Mouse (Mus musculus): ENCODE measurements around the gene Rnf39. TPM values are rescaled to one million over a fixed set of nuclear protein-coding genes. Genes with fewer than 3 reads are reported as not detected.

The Rnf39 gene
- total and polyA plus RNA-seq, 2 experiments from 2014 or later: 0.16 to 8.0 TPM

GRCm38 (mm10) chr17:36912031-36912430 is 30.7 kb upstream of the Rnf39 start:
- Histone ChIP-seq H3K36me3 (replicated peaks; ENCODE audit: control insufficient read depth, insufficient read depth, low read length) (no peaks in the 10 kb centered on the region), H3K9me3 (replicated peaks; ENCODE audit: control insufficient read depth, low read length) (no peaks in the 10 kb centered on the region), H3K27ac (ENCODE audit: low read depth) (no peak overlapping the region), H3K4me1 (ENCODE audit: control insufficient read depth, insufficient read depth) (no peaks in the 10 kb centered on the region), H3K4me2 (ENCODE audit: low read depth, low read length) (no peak overlapping the region), H3K27me3 (ENCODE audit: control insufficient read depth, insufficient read depth, low read length) (peaks cover 26% of the 10 kb centered on the region), H3K4me3 (ENCODE audit: low read depth, low read length) (no peak overlapping the region), H3K9ac (replicated peaks; ENCODE audit: low read depth, low read length) (no peak overlapping the region)
- 55% methylated on average over 2 of the region's 2 CpGs for WGBS
- TF ChIP-seq CTCF (IDR thresholded peaks at IDR 0.05; ENCODE audit: low read depth): no peak
- no peak for TF ChIP-seq EP300 (IDR thresholded peaks at IDR 0.05; ENCODE audit: low read depth)
- DNase-seq (ENCODE audit: low spot score): no peak
- ATAC-seq (ENCODE audit: insufficient read depth, low read depth): no peak

GRCm38 (mm10) chr17:36914108-36914507 is 28.6 kb upstream of the Rnf39 start:
- Histone ChIP-seq H3K4me2 (ENCODE audit: low read depth, low read length) (no peak overlapping the region), H3K4me1 (ENCODE audit: control insufficient read depth, insufficient read depth) (no peaks in the 10 kb centered on the region), H3K4me3 (ENCODE audit: low read depth, low read length) (no peak overlapping the region), H3K27me3 (ENCODE audit: control insufficient read depth, insufficient read depth, low read length) (peaks cover 26% of the 10 kb centered on the region), H3K36me3 (replicated peaks; ENCODE audit: control insufficient read depth, insufficient read depth, low read length) (no peaks in the 10 kb centered on the region), H3K9ac (replicated peaks; ENCODE audit: low read depth, low read length) (no peak overlapping the region), H3K27ac (ENCODE audit: low read depth) (no peak overlapping the region), H3K9me3 (replicated peaks; ENCODE audit: control insufficient read depth, low read length) (no peaks in the 10 kb centered on the region)
- peak; percentile 74 for TF ChIP-seq CTCF (IDR thresholded peaks at IDR 0.05; ENCODE audit: low read depth)
- TF ChIP-seq EP300 (IDR thresholded peaks at IDR 0.05; ENCODE audit: low read depth): no peak
- ATAC-seq (ENCODE audit: insufficient read depth, low read depth) (no peak), DNase-seq (ENCODE audit: low spot score) (peak; percentile 66)
- WGBS: 15% methylated on average over 2 of the region's 2 CpGs

- no peak overlapping the region for H3K4me2 ChIP-seq (ENCODE audit: low read depth, low read length)
- no peak overlapping the region for H3K27ac ChIP-seq (ENCODE audit: low read depth)
- TF ChIP-seq EP300 (IDR thresholded peaks at IDR 0.05; ENCODE audit: low read depth): no peak
- TF ChIP-seq CTCF (IDR thresholded peaks at IDR 0.05; ENCODE audit: low read depth): peak; percentile 76
- no peak overlapping the region for H3K4me3 ChIP-seq (ENCODE audit: low read depth, low read length)
- no peaks in the 10 kb centered on the region for H3K9me3 ChIP-seq (replicated peaks; ENCODE audit: control insufficient read depth, low read length)
- no peak overlapping the region for H3K9ac ChIP-seq (replicated peaks; ENCODE audit: low read depth, low read length)
- no peaks in the 10 kb centered on the region for H3K4me1 ChIP-seq (ENCODE audit: control insufficient read depth, insufficient read depth)
- no peaks in the 10 kb centered on the region for H3K36me3 ChIP-seq (replicated peaks; ENCODE audit: control insufficient read depth, insufficient read depth, low read length)
- peaks cover 20% of the 10 kb centered on the region for H3K27me3 ChIP-seq (ENCODE audit: control insufficient read depth, insufficient read depth, low read length)
- DNase-seq (ENCODE audit: low spot score): no peak
- ATAC-seq (ENCODE audit: insufficient read depth, low read depth): no peak
- 11% methylated on average over 9 of the region's 9 CpGs for WGBS
Observed at GRCm38 (mm10) chr17:36915076-36915475, 27.6 kb upstream of the Rnf39 start.

GRCm38 (mm10) chr17:36920239-36920638 is 22.5 kb upstream of the Rnf39 start:
- Histone ChIP-seq H3K27ac (ENCODE audit: low read depth) (no peak overlapping the region), H3K27me3 (ENCODE audit: control insufficient read depth, insufficient read depth, low read length) (peaks cover 21% of the 10 kb centered on the region; the same call in 1 of the 2 replicates), H3K4me1 (ENCODE audit: control insufficient read depth, insufficient read depth) (no peaks in the 10 kb centered on the region), H3K36me3 (replicated peaks; ENCODE audit: control insufficient read depth, insufficient read depth, low read length) (no peaks in the 10 kb centered on the region), H3K9ac (replicated peaks; ENCODE audit: low read depth, low read length) (no peak overlapping the region), H3K4me2 (ENCODE audit: low read depth, low read length) (no peak overlapping the region), H3K4me3 (ENCODE audit: low read depth, low read length) (no peak overlapping the region), H3K9me3 (replicated peaks; ENCODE audit: control insufficient read depth, low read length) (no peaks in the 10 kb centered on the region)
- DNase-seq (ENCODE audit: low spot score) (no peak), ATAC-seq (ENCODE audit: insufficient read depth, low read depth) (no peak)
- WGBS: 46% methylated on average over 15 of the region's 15 CpGs
- TF ChIP-seq CTCF (IDR thresholded peaks at IDR 0.05; ENCODE audit: low read depth) (no peak), EP300 (IDR thresholded peaks at IDR 0.05; ENCODE audit: low read depth) (no peak)

- H3K27me3 ChIP-seq (ENCODE audit: control insufficient read depth, insufficient read depth, low read length): 0 out of 2 replicates have a peak, but pooled peaks cover 7% of the 10 kb centered on the region
- H3K27ac ChIP-seq (ENCODE audit: low read depth): no peak overlapping the region
- 74% methylated on average over 4 of the region's 4 CpGs for WGBS
- no peaks in the 10 kb centered on the region for H3K9me3 ChIP-seq (replicated peaks; ENCODE audit: control insufficient read depth, low read length)
- no peak overlapping the region for H3K4me3 ChIP-seq (ENCODE audit: low read depth, low read length)
- no peak for DNase-seq (ENCODE audit: low spot score)
- no peaks in the 10 kb centered on the region for H3K36me3 ChIP-seq (replicated peaks; ENCODE audit: control insufficient read depth, insufficient read depth, low read length)
- ATAC-seq (ENCODE audit: insufficient read depth, low read depth): no peak
- TF ChIP-seq EP300 (IDR thresholded peaks at IDR 0.05; ENCODE audit: low read depth) (no peak), CTCF (IDR thresholded peaks at IDR 0.05; ENCODE audit: low read depth) (no peak)
- no peaks in the 10 kb centered on the region for H3K4me1 ChIP-seq (ENCODE audit: control insufficient read depth, insufficient read depth)
- no peak overlapping the region for H3K9ac ChIP-seq (replicated peaks; ENCODE audit: low read depth, low read length)
- H3K4me2 ChIP-seq (ENCODE audit: low read depth, low read length): no peak overlapping the region
Observed at GRCm38 (mm10) chr17:36922715-36923114, 20.0 kb upstream of the Rnf39 start.

GRCm38 (mm10) chr17:36923491-36923890 is 19.2 kb upstream of the Rnf39 start:
- Histone ChIP-seq H3K9ac (replicated peaks; ENCODE audit: low read depth, low read length) (no peak overlapping the region), H3K27me3 (ENCODE audit: control insufficient read depth, insufficient read depth, low read length) (0 out of 2 replicates have a peak, but pooled peaks cover 7% of the 10 kb centered on the region), H3K4me1 (ENCODE audit: control insufficient read depth, insufficient read depth) (no peaks in the 10 kb centered on the region), H3K4me3 (ENCODE audit: low read depth, low read length) (no peak overlapping the region), H3K9me3 (replicated peaks; ENCODE audit: control insufficient read depth, low read length) (no peaks in the 10 kb centered on the region), H3K36me3 (replicated peaks; ENCODE audit: control insufficient read depth, insufficient read depth, low read length) (no peaks in the 10 kb centered on the region), H3K4me2 (ENCODE audit: low read depth, low read length) (no peak overlapping the region), H3K27ac (ENCODE audit: low read depth) (no peak overlapping the region)
- no peak for DNase-seq (ENCODE audit: low spot score)
- ATAC-seq (ENCODE audit: insufficient read depth, low read depth): no peak
- TF ChIP-seq EP300 (IDR thresholded peaks at IDR 0.05; ENCODE audit: low read depth) (no peak), CTCF (IDR thresholded peaks at IDR 0.05; ENCODE audit: low read depth) (no peak)
- WGBS: 50% methylated on average over 4 of the region's 4 CpGs

Data from heart, postnatal 0 days (tissue).